Mouse (Mus musculus) liver, postnatal 0 days (tissue): ENCODE data around the gene Cdk10.

Experiments
- CTCF ChIP-seq: sonication (generic); IDR thresholded peaks from 2 replicates; pipeline ENCODE4 v1.5.1; 2016; ENCODE audit warnings: antibody characterized with exemption, low read depth
- EP300 ChIP-seq: IDR thresholded peaks from 2 replicates; pipeline ENCODE4 v1.6.1; 2016; ENCODE audit warnings: antibody characterized with exemption, low read depth, mild to moderate bottlenecking

- TF ChIP-seq EP300, result no peak
- TF ChIP-seq CTCF, result no peak
Measured at GRCm38 (mm10) chr8:123185566-123186409, 38.9 kb upstream of the Cdk10 start, which contains the start of gene Dpep1.
